Mouse (Mus musculus): ENCODE data around the gene Bbs9. TPM values are rescaled to one million over a fixed set of nuclear protein-coding genes. Genes with fewer than 3 reads are reported as not detected.
"Not testable (repeated sequence)": the region's sequence is repeated elsewhere in the genome, so short reads cannot be mapped to it uniquely, and the experiment has no call there.

Gene Bbs9
- polyA plus RNA-seq, 1 experiment from 2014 or later = 7.1 TPM

DNA sequence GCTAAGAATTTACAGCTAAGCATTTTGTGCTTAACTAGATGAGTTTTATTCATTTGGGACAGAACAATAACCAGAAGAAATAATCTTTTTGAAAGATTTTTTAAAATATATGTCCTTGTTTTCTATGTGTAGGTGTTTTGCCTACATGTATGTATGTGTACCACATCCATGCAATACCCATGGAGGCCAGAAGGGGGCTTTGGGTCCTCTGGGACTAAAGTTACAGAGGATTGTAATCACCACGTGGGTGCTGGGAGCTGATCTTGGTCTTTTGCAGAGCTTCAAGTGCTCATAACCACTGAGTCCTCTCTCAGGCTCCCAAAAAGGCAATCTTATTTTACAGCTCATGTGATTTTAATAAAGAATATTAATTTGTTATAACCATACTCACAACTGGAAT lies 371.3 kb downstream of the Bbs9 start:
- H3K9me3 ChIP-seq (ENCODE audit: low read length) = no peaks in the 10 kb centered on the region
- ATAC-seq = no peak
- H3K4me1 ChIP-seq (ENCODE audit: insufficient read depth, low read depth, low read length) = no peaks in the 10 kb centered on the region
- H3K4me2 ChIP-seq (replicated peaks; ENCODE audit: low read depth, low read length) = no peak overlapping the region
- no peaks in the 10 kb centered on the region for H3K36me3 ChIP-seq (ENCODE audit: insufficient read depth, low read length)
- no peaks in the 10 kb centered on the region for H3K27me3 ChIP-seq (replicated peaks; ENCODE audit: insufficient read depth, low read length)
- TF ChIP-seq EP300 (IDR thresholded peaks at IDR 0.05) = no peak
- peak; percentile 29 for TF ChIP-seq CTCF (IDR thresholded peaks at IDR 0.05)
- no peak overlapping the region for H3K4me3 ChIP-seq (ENCODE audit: low read depth, low read length)
- WGBS = 77% methylated on average over 1 of the region's 1 CpGs
- DNase-seq (ENCODE audit: low spot score) = no peak
- H3K27ac ChIP-seq (ENCODE audit: low read length) = no peak overlapping the region
- H3K9ac ChIP-seq (replicated peaks; ENCODE audit: low read depth) = no peak overlapping the region

DNA sequence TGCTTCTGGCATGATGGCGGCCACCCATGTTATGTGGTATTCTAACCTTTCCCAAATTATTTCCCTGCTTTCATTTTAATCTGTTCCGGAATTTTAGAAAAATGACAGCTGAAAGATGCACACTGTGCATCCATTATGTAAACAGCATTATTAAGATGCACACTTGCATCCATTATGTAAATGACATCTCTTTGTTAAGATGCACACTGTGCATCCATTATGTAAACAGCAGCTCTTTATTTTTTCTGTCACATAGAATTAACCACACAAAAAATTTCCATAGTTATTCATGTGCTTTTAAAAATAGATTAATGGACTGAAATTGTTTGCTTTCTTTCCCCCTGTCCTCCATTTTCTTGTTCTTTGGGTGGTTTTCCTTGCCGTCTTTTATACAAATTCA lies 373.3 kb downstream of the Bbs9 start:
- no peaks in the 10 kb centered on the region for H3K27me3 ChIP-seq (replicated peaks; ENCODE audit: insufficient read depth, low read length)
- no peak overlapping the region for H3K27ac ChIP-seq (ENCODE audit: low read length)
- H3K36me3 ChIP-seq (ENCODE audit: insufficient read depth, low read length) = no peaks in the 10 kb centered on the region
- ATAC-seq (no peak), DNase-seq (ENCODE audit: low spot score) (no peak)
- H3K4me3 ChIP-seq (ENCODE audit: low read depth, low read length) = no peak overlapping the region
- H3K9ac ChIP-seq (replicated peaks; ENCODE audit: low read depth) = no peak overlapping the region
- no peaks in the 10 kb centered on the region for H3K4me1 ChIP-seq (ENCODE audit: insufficient read depth, low read depth, low read length)
- WGBS = 92% methylated on average over 3 of the region's 3 CpGs
- TF ChIP-seq CTCF (IDR thresholded peaks at IDR 0.05) (no peak), EP300 (IDR thresholded peaks at IDR 0.05) (no peak)
- H3K9me3 ChIP-seq (ENCODE audit: low read length) = no peaks in the 10 kb centered on the region
- no peak overlapping the region for H3K4me2 ChIP-seq (replicated peaks; ENCODE audit: low read depth, low read length)

DNA sequence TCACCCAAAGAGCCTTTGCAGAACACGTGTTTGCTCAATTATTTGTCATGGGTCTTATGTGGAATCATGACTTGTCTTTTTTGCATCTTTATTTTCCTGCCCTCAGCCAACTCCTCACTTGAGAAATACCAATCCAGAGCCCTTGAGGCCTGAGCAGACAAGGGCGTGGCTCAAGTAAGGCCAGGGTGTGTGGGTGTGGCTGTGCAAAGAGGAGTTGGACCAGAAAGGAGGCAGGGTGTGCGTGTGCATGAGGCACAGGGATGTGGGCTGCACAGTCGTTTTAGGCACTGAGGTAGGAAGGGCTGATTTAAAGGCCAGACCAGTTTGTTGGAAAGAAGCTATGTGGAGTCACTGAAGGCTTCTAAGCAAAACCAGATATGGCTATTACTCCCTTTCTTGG lies 373.7 kb downstream of the Bbs9 start:
- Histone ChIP-seq H3K9me3 (ENCODE audit: low read length) (no peaks in the 10 kb centered on the region), H3K4me2 (replicated peaks; ENCODE audit: low read depth, low read length) (no peak overlapping the region), H3K9ac (replicated peaks; ENCODE audit: low read depth) (no peak overlapping the region), H3K4me3 (ENCODE audit: low read depth, low read length) (no peak overlapping the region), H3K36me3 (ENCODE audit: insufficient read depth, low read length) (no peaks in the 10 kb centered on the region), H3K27me3 (replicated peaks; ENCODE audit: insufficient read depth, low read length) (no peaks in the 10 kb centered on the region), H3K4me1 (ENCODE audit: insufficient read depth, low read depth, low read length) (no peaks in the 10 kb centered on the region), H3K27ac (ENCODE audit: low read length) (no peak overlapping the region)
- no peak for ATAC-seq
- 56% methylated on average over 4 of the region's 4 CpGs for WGBS
- no peak for TF ChIP-seq CTCF (IDR thresholded peaks at IDR 0.05)
- TF ChIP-seq EP300 (IDR thresholded peaks at IDR 0.05) = no peak
- no peak for DNase-seq (ENCODE audit: low spot score)

DNA sequence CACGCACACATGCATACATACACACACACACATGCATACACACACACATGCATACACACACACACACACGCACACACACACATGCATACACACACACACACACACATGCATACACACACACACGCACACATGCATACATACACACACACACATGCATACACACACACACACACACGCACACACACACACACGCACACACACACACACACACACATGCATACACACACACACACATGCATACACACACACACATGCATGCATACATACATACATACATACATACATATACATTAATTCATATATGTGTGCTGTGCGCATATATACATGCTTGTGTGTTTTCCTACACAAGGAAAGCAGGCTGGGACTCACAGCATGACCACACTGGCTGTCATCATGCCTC lies 393.6 kb downstream of the Bbs9 start:
- not testable (repeated sequence) for H3K4me1 ChIP-seq (ENCODE audit: insufficient read depth, low read depth, low read length); DNase-seq (ENCODE audit: low spot score); H3K27me3 ChIP-seq (replicated peaks; ENCODE audit: insufficient read depth, low read length); H3K4me3 ChIP-seq (ENCODE audit: low read depth, low read length); H3K9ac ChIP-seq (replicated peaks; ENCODE audit: low read depth); H3K36me3 ChIP-seq (ENCODE audit: insufficient read depth, low read length); H3K4me2 ChIP-seq (replicated peaks; ENCODE audit: low read depth, low read length); ATAC-seq; H3K9me3 ChIP-seq (ENCODE audit: low read length); H3K27ac ChIP-seq (ENCODE audit: low read length)
- WGBS = 84% methylated on average over 5 of the region's 6 CpGs

DNA sequence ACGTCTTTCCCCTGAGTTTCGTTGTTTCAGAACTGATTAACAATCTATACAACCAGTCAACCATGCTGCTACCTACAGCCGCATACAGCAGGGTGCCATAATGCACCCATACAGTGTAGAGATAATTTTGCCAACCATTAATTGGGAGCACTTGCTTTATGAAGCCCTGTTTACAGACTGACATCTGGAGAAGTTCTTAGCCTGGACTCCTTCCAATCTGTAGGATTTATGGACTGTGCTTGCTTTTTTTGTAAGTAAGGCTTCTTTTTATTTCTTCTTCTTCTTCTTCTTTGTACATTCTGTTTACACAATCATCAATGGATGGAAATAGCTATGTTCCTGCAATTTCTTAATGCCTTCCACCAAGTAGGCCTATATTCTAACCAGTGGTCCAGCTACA lies 395.1 kb downstream of the Bbs9 start:
- no peaks in the 10 kb centered on the region for H3K9me3 ChIP-seq (ENCODE audit: low read length)
- H3K4me3 ChIP-seq (ENCODE audit: low read depth, low read length) = no peak overlapping the region
- no peak overlapping the region for H3K4me2 ChIP-seq (replicated peaks; ENCODE audit: low read depth, low read length)
- ATAC-seq (no peak), DNase-seq (ENCODE audit: low spot score) (no peak)
- H3K36me3 ChIP-seq (ENCODE audit: insufficient read depth, low read length) = no peaks in the 10 kb centered on the region
- no peaks in the 10 kb centered on the region for H3K4me1 ChIP-seq (ENCODE audit: insufficient read depth, low read depth, low read length)
- no peak for TF ChIP-seq CTCF (IDR thresholded peaks at IDR 0.05)
- no peak for TF ChIP-seq EP300 (IDR thresholded peaks at IDR 0.05)
- no peak overlapping the region for H3K27ac ChIP-seq (ENCODE audit: low read length)
- WGBS = 80% methylated on average over 3 of the region's 3 CpGs
- no peaks in the 10 kb centered on the region for H3K27me3 ChIP-seq (replicated peaks; ENCODE audit: insufficient read depth, low read length)
- H3K9ac ChIP-seq (replicated peaks; ENCODE audit: low read depth) = no peak overlapping the region

DNA sequence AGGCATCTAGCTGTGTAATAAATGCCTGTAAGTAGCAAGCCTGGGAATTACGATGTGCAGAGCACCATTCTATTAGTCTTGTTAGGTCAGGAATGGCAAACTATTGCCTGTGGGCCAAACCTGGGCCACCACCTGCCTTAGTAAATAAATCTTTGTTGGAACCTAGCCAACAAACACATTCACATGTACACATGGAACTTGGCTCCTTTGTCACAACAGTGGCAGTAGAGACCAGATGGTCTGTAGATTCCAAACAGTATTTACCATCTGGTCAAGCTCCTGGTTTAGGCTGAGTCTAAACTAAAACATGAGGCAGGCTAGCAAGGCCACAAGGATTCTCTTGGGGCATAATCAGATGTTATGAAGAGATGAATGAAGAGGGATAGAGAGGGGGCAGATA lies 399.7 kb downstream of the Bbs9 start:
- Histone ChIP-seq H3K36me3 (ENCODE audit: insufficient read depth, low read length) (no peaks in the 10 kb centered on the region), H3K27ac (ENCODE audit: low read length) (no peak overlapping the region), H3K9me3 (ENCODE audit: low read length) (no peaks in the 10 kb centered on the region), H3K4me2 (replicated peaks; ENCODE audit: low read depth, low read length) (no peak overlapping the region), H3K27me3 (replicated peaks; ENCODE audit: insufficient read depth, low read length) (no peaks in the 10 kb centered on the region), H3K4me3 (ENCODE audit: low read depth, low read length) (no peak overlapping the region), H3K9ac (replicated peaks; ENCODE audit: low read depth) (no peak overlapping the region), H3K4me1 (ENCODE audit: insufficient read depth, low read depth, low read length) (no peaks in the 10 kb centered on the region)
- no peak for TF ChIP-seq EP300 (IDR thresholded peaks at IDR 0.05)
- no peak for TF ChIP-seq CTCF (IDR thresholded peaks at IDR 0.05)
- no peak for ATAC-seq
- 86% methylated on average over 1 of the region's 1 CpGs for WGBS
- DNase-seq (ENCODE audit: low spot score) = no peak

DNA sequence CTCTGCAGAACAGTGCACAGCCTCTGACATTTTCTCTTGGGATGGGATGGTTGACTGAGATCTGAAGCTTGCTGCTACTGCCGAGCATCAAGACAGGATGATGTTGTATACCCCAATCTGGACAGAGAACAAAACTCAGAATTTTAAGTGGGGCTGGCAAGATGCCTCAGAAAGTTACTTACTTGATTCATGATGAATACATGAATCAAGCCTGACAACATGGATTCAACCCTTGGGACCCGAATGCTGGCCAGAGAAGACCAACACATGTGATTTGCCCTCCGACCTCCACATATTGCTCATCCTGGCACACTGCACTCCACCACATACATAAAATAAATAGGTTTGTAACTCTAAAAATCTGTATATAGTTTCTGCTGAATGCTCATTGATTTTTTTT lies 403.8 kb downstream of the Bbs9 start:
- 79% methylated on average over 3 of the region's 3 CpGs for WGBS

More for the DNA sequence above, 403.8 kb downstream of the Bbs9 start:
- H3K4me2 ChIP-seq (replicated peaks; ENCODE audit: low read depth, low read length) = no peak overlapping the region
- no peak overlapping the region for H3K4me3 ChIP-seq (ENCODE audit: low read depth, low read length)
- ATAC-seq (no peak), DNase-seq (ENCODE audit: low spot score) (no peak)
- no peaks in the 10 kb centered on the region for H3K27me3 ChIP-seq (replicated peaks; ENCODE audit: insufficient read depth, low read length)
- TF ChIP-seq CTCF (IDR thresholded peaks at IDR 0.05) = no peak
- no peak overlapping the region for H3K27ac ChIP-seq (ENCODE audit: low read length)
- H3K4me1 ChIP-seq (ENCODE audit: insufficient read depth, low read depth, low read length) = no peaks in the 10 kb centered on the region
- no peaks in the 10 kb centered on the region for H3K9me3 ChIP-seq (ENCODE audit: low read length)
- H3K36me3 ChIP-seq (ENCODE audit: insufficient read depth, low read length) = no peaks in the 10 kb centered on the region
- no peak overlapping the region for H3K9ac ChIP-seq (replicated peaks; ENCODE audit: low read depth)
